Mouse (Mus musculus): ENCODE measurements around the gene Plcb1.

Plcb1 gene

DNA sequence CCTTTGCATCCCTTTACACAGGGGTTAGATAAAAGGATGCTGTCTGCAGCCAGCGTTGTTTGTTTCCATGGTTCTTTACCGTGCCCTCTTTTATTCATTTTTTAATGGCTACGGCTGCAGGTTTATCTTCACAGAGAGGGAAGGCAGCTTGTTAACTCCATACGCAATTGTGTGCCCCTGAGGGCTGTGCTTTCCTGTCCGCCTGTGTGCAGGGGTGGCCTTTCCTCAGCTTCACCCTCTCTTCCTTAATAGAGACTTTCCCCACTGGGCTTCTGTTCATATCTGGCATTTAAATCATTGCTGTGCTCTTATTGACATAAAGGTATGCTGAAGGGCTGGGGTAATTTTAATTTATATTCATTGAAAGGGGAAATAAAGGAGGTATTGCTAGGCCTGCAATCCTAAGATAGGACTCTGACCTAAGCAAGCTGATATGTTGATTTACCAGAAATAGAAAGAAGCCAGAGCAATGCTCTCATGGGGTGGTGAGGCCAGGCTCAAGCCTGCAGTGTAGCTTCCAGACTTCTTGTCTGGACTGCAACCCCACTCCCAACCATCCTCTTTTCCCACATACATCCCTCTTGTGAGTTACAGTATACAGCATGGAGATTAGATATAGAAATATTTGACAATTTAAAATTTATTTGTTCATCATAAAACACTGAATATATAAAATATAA lies 623.7 kb downstream of the Plcb1 start:
- no peak for DNase-seq (ENCODE audit: low read depth, low spot score)

DNA sequence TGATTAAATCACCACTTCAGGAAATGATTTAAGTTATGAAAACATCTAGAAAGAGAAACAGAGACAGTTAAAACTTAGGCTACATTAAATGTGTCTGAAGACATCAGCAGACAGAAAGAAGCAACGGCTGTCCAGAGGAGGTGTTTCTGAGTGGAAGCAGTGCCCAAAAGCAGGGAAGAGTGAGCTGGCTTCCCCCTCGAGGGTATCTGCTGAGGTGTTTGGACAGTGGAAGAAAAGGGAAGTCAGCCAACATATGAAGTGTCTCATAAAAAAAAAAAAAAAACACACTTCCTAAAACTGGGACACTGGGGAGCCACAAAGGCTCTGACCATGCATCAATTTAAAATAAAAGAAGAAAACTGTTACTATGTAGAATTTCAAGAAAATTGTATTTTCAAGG lies 625.8 kb downstream of the Plcb1 start:
- DNase-seq (ENCODE audit: low read depth, low spot score): no peak

DNA sequence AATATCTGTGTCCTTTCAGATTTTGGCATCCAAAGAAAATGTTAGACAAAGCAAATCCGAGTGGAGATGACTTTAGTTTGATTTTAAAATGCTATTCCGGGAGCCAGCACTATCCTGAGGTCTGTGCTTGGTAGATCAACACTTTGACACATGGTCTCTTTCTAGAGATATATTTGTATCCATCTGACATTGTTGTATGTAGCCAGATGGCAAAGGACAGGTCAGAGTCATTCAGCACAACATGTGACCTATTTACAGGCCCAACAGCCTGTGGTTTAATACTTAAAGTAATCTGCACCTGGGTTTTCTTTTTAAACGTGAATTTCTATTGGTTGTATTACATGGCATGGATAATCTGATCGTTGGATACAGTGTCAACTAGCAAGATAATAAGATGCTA lies 629.3 kb downstream of the Plcb1 start:
- DNase-seq (ENCODE audit: low read depth, low spot score): no peak

DNA sequence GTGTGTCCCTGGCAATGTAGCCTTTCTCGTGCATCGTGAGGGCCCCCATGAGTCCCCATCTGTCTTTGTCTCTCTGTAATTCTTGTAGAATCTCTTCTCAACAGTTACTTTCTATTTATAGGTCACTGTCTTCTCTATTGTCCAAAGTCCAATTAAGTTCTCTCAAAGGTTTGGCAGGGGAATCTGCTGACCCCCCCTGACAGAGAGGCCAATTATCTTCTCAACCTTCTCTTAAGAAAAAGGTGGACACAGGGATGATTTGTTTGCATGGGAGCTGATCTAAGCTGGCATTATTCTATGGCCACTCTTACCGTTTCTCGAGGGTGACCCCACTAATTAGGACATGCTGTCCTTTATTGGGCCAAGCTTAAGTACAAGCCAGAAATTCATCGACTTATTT lies 633.4 kb downstream of the Plcb1 start:
- no peak for DNase-seq (ENCODE audit: low read depth, low spot score)

DNA sequence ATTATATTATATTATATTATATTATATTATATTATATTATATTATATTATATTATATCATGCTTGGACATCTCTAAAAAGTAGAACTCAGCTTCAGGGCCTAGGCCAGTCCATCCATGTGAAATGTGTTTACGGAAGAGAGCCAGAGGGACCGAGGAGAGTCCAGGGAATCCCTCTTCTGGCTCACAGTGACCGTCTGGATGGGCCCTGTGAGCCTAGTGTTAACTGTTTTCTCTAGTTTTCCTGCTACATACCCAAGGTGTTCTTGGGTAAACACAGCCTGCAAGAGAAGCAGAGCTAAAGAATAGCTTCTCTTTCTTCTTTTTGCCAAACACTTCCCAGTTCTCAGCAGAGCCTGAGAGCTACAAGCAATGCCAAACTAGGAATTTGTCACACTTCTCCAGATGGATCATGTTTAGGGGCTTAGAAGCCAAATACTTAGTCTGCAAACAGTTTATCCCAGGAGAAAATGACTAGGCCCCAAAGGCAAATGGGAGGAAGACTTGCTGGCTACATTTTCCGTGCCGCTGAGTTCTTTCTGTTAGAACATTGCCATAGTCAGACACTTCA lies 649.2 kb downstream of the Plcb1 start:
- DNase-seq (ENCODE audit: low read depth, low spot score): no peak

DNA sequence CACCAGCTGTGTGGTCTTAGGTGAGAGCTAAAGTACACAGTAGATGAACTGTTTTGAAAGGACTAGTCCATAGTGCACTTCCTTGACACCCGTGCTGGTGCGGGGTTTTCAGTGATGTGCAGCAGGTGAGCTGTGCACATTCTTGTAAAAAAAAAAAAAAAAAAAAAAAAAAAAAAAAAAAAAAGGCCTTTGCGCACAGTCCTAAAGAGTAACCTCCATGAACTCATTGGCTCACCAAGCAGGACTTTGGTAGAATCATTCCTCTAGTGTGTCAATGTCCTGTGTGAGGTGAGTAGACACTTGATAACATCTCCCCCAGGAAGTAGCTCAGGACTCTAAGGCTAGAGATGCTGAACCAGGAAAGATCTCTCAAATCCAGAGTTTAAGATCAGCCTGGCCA lies 653.2 kb downstream of the Plcb1 start:
- DNase-seq (ENCODE audit: low read depth, low spot score): no peak

DNA sequence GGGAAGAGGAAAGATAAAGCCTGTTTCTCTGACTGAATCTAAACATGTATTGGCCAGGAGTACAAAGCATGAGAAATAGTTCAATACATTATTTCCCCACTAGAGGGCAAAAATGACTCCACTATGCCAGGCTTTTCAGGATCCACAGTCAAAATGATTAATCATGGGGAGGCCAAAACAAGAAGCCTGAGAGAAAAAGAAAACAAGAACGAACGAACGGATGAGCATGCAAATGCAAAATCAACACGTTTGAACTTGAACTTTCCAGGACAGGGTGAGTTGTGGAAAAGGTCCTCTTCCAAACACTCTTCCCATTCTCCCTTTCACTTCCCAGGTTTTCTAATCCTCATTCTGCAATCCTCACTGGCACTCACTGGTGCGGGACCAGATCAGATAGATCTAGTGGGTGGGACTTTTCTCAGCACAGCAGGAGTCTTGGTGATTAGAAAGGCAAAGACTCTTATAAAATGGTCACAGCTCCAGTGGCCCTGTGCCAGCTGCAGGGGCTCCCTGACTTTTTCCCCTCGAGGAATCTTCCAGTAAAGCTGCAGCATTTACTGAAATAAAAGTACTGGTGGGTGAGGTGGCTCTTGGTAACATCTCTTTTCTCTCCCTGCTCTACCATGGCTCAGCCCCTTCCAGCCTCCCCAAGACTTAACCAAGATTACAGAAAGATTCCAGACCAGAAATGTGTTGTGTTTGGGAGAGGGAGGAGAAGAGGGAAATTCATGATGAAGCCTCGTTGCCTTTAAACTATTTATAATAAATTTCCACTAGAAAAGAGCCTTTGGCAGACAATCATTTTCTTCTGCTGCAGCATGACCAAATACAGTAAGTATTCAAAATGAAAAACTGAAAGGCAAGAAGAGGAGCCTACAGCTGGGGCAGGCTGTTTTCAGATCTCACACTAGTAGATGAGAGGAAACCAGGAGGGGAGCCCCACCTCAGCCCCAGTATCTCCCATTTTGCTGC lies 654.0 kb downstream of the Plcb1 start:
- DNase-seq (ENCODE audit: low read depth, low spot score): peak; percentile 75

DNA sequence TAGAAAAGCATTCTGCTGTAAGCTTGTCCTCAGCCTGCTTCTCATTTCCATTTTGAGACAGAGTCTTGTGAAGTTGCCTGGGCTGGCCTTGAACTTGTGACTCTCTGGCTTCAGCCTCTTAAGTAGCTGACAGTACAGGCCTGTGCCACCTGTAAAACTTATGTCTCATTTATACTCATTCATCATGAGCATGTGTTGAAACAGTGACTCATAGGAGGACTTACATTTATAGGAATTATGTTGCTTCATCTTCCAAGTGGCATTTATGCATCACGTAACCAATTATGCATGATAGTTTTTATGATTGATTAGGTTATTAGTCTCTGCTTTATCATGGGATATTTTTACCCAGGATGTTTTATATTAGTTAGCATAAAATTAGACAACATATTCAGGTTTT lies 667.7 kb downstream of the Plcb1 start:
- no peak for DNase-seq (ENCODE audit: low read depth, low spot score)

DNA sequence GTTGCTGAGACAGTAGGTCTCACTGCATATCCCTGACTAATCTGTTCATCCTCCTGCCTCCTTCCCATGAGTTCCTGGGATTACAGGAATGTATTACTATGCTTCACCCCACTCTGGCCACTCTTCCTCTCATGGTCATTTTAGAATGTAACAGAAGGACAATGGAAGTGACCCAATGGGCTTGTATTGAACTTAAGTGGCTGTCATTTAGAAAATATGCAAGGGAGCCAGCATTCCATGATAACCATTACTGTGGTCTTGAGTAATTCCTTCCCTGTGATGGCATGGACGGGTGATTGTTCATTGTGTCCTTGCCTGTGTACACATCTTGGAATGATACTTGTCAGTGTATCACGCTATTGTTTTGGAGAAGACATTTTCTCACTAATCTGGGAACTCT lies 668.1 kb downstream of the Plcb1 start:
- no peak for DNase-seq (ENCODE audit: low read depth, low spot score)

DNA sequence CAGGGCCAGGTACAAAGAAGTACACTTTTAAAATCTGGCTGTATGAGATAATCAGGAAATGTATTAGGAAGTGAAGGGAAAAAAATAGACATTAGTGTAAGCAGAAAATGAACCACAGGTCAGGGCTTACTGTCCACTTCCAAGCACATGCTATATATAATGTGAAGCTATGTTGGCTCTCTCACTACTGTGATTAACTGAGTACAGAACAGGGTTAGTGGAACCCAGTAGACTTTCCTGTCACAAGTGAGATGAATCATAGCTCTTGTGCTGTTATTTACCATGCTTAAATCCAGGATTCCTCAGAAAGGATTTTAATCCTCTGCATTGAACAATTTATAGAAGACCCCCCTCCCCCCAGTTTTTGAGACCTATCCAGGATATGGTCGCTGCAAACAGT lies 668.6 kb downstream of the Plcb1 start:
- DNase-seq (ENCODE audit: low read depth, low spot score): no peak

DNA sequence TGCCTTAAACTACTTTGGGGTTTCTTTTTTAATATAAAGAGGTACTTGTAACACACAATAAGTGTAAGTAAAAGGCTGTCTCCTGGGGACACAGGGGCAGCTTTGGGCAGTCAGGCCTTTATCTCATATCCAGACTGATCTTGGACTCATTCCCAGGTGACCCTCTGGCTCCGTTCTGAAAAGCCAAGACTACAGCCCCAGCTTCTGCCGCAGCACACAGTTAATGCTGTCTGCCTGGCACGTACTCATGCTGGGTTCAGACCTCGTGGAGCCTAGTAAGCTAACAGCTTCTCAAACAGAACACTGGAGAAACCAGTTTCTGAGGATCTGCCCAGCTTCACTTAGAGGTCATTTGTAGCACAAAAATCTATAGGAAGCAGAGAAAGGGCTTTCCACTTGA lies 682.0 kb downstream of the Plcb1 start:
- DNase-seq (ENCODE audit: low read depth, low spot score): no peak

DNA sequence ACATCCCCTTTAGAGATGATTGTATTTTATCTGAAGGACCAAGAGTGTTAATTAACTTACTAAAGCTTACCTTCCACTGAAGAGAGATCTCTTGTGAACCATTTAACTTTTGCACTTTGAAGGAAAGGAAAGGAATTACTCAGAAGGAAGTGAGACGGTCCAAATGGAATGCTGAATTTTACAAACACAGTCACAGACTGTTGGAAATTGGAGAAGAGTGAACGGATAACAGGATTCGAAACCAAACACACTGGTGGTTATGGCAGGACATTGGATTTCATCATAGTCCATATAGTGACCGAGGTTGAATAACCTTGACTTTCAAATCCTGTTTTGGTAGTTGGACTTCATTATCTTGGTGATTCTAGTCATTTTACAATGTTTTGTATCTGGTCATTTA lies 688.2 kb downstream of the Plcb1 start:
- DNase-seq (ENCODE audit: low read depth, low spot score): no peak

DNA sequence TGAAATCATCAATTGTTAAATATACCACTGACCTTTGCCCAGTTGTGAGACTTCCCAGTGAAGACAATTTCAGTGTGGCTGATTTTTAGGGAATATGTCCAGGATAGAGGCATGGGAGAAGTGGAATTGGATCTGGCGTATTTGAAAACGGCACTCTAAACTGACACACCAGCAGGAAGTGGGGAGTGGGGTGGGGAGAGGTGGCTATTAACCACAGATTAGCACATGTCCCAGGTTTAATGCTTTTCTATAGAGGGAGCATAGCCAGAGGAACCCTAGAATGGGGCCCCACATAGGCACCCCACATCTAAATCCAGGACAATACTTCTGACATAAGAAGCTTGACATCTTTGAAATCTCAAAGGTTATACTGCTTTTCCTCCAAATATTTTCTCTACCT lies 699.4 kb downstream of the Plcb1 start:
- no peak for DNase-seq (ENCODE audit: low read depth, low spot score)

DNA sequence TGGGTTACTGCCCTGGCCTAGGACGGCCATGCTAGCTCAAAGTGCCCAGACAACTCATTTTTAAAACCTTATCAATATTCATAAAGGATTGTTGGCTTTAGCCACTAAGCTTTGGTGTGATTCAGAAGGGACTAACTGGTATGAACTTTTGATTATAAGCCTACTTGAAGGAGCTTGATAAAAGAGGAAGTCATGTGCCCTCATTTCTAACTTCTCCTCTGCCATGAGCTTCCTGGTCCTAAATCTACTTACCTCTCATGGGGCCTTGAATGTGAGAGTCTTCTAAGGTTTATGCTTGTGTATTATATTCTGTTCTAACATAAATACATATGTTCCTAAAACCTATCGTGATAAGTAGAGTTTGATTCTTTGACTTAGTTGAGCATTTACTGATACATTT lies 702.4 kb downstream of the Plcb1 start:
- no peak for DNase-seq (ENCODE audit: low read depth, low spot score)

DNA sequence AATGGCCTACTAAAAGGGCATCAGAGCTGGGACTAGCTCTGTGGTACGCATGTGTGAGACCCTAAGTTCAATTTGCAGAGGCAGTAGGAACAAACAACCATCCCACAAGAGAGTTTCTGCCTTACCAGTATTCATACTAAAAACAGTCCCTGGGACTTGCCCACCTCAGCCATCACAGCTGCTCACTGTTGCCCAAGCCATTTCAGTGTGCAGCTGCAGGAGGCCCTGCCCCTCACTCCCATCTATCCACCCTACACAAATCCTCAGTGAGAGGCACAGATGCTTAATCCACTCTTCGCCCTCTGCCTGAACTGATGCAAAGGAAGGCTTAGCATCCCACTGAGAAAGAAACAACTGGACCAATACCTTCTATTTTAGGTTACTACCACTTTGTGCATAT lies 703.3 kb downstream of the Plcb1 start:
- DNase-seq (ENCODE audit: low read depth, low spot score): no peak

DNA sequence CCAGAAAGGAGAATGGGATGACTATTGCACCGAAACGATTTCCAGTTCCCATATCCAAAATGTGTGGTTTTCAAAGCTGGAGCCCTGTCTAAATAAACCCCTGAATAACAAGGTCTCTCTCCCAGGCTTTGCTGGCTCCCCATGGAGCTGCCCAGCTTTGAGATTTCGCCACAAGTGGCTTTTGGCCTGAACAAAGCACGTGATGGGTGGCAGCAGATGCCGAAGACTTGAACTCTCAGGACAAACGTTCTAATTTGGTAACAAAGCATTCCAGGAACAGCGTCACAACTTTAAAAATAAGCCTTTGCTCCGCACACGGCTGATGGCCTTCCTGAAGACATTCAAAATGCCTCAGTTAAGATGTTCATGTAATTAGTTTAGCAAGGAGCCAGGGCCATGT lies 706.9 kb downstream of the Plcb1 start:
- no peak for DNase-seq (ENCODE audit: low read depth, low spot score)

DNA sequence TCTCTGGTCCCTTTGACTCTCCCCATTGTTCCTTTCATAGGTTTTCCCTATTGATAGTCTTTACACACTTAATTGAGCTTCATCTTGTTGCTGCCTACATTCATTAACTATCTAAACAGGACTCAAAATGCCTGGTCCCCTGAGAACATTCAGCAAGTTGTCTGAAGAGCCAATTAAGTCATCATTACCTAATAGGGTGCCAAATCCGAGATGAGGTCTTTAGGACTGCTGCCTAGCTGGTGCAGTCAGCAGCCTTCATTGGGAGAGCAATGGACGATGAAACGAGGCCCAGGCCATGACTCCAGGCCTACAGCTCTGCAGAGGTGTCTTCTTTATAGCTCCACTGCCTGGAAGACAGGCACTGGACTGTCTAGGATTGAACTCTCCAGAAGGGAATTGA lies 710.7 kb downstream of the Plcb1 start:
- DNase-seq (ENCODE audit: low read depth, low spot score): no peak

DNA sequence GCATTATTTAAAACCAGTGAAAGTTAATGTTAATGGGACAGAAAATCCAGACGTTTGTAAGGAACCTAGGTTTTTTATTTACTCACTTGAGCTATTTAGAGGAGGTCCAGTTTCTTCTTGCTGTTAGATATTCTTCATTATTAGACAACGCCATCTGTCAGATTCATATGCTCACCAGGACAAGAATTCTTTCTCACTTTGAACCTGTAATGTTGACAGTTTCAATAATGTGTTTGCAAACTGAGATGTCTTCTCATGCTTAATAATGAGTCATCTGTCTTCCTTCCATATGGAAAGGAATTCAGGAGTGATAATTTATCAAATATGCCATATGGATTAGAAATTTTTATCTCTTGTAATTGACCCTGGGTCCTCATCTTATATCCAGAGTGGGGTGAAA lies 711.4 kb downstream of the Plcb1 start:
- no peak for DNase-seq (ENCODE audit: low read depth, low spot score)

DNA sequence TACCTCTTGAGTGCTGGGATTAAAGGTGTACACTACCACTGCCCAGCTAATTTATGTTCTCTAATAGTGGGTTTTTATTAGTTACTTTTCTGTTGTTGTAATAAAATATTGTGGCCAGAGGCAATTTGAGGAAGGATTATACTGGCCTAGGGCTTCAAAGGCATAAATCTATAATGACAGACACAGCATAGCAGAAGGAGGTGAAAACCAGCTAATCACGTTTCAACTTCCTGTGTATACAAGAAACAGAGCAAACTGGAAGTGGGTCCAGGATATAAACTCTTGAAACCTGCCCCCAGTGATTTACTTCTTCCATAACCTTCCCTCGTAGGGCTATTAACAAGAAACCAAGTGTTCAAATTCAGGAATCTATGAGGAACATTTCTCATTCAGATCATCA lies 715.0 kb downstream of the Plcb1 start:
- DNase-seq (ENCODE audit: low read depth, low spot score): no peak

DNA sequence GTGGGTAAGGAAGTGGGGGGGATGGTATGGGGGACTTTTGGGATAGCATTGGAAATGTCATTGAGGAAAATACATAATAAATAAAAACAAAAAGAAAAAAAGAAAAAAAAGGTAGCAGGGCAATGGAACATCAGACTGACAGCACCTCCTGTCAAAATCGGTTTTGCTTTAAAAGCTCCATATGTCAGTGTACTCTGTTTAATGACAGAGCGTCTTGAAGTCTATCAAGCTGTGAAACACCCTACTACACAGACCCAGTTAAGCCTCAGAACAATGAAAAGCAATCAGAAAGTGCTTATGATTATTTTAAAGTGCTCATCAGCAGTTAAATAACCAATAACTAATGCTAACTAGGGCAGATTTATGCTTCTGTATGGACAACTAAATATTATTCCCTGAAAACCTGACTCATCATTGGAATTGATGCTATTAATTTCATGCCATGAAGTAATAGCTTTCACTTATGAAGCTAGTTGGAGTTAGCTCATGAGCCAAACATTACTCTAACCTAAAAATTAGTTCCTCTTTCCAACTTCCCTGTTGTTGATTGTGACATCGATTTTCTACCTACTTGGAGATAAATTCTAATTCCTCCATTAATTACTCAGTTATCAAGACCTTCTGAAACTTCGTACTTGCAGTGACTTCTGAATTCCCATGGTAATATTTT lies 717.6 kb downstream of the Plcb1 start:
- DNase-seq (ENCODE audit: low read depth, low spot score): no peak

DNA sequence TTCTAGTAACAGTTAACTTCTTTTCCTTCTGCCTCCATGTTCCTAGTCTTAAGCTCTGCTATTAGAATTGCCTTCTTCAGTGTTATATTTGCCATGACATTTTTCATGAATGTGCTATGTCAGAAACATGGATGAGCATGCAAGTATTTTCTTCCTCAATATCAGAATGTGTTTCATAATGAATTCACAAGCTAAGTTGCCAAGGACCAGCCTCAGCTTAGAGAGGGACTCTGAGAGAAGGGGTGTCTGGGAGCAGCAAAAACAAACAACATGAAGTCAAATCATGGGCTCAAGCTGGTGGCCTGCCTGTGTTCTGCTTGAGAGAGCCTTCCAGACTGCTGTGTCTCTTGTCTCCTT lies 718.1 kb downstream of the Plcb1 start:
- DNase-seq (ENCODE audit: low read depth, low spot score): no peak

DNA sequence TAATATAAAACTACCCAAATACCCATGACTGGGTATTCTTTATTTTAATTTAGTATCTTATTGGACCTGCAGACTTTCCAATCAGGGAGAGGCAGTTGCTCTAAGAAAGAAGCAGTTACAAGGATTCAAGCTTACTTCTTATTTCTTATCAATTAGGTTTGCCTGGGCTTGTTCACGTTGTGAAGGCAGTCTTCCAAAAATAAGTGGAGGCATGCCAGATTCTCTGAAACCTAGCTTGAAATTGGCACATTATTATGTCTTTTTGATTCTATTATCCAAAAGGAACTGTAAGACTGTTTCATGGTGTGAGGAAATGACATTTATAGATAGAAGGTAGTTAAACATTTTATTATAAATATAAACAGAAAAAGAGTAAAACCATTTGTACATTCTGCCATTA lies 721.2 kb downstream of the Plcb1 start:
- no peak for DNase-seq (ENCODE audit: low read depth, low spot score)
